Mouse (Mus musculus) lung, postnatal 0 days (tissue): ENCODE results near the gene Osbpl3.

Experiments
- CTCF ChIP-seq: IDR thresholded peaks from 2 replicates; pipeline ENCODE4 v1.5.1; 2016; ENCODE audit warnings: antibody characterized with exemption, mild to moderate bottlenecking
- EP300 ChIP-seq: IDR thresholded peaks from 2 replicates; pipeline ENCODE4 v1.6.1; 2016; ENCODE audit warnings: antibody characterized with exemption, mild to moderate bottlenecking, control low read depth

GRCm38 (mm10) chr6:50244967-50245366, 211.0 kb downstream of the Osbpl3 start:
- no peak for TF ChIP-seq CTCF
- no peak for TF ChIP-seq EP300
